ENCODE assay signal across 12 mouse cellular contexts in genomic region chr6:30126060-30126459, GRCm38 (mm10).
"Had no signal": no experiment of that assay in that cellular context is flagged by ENCODE, and none has a peak within 500 bp of the region (broad histone marks: within the 10 kb centered on the region; RNA-seq: fewer than 3 reads in every experiment).

No protein-coding gene starts in this region.

- H3K4me2 ChIP-seq: midbrain, embryonic 11.5 days; midbrain, embryonic 15.5 days; neural tube, embryonic 12.5 days had no signal

- H3K9ac ChIP-seq: midbrain, embryonic 15.5 days; neural tube, embryonic 12.5 days had no signal

- H3K4me3 ChIP-seq: layer of hippocampus, adult 2 months; midbrain, embryonic 15.5 days; neural tube, embryonic 12.5 days had no signal

- H3K27me3 ChIP-seq: midbrain, embryonic 15.5 days; neural tube, embryonic 12.5 days had no signal

- H3K9me3 ChIP-seq: midbrain, embryonic 15.5 days; neural tube, embryonic 12.5 days had no signal

- DNase-seq: kidney, adult 11 months; kidney, postnatal 10 days; left cerebral cortex, postnatal 4 days; lung, adult 2 months; lung, postnatal 4 days; right cerebral cortex, postnatal 25 days; thymus, adult 18-20 months; thymus, postnatal 25 days had no signal

- H3K36me3 ChIP-seq: midbrain, embryonic 15.5 days had no signal

- ATAC-seq: midbrain, embryonic 15.5 days had no signal

- H3K27ac ChIP-seq: layer of hippocampus, adult 2 months; midbrain, embryonic 15.5 days; neural tube, embryonic 12.5 days had no signal

- H3K4me1 ChIP-seq: midbrain, embryonic 15.5 days; neural tube, embryonic 12.5 days had no signal
